Mouse (Mus musculus): ENCODE measurements around the gene Tm6sf1. TPM values are rescaled to one million over a fixed set of nuclear protein-coding genes. Genes with fewer than 3 reads are reported as not detected.

The Tm6sf1 gene
- total RNA-seq, 1 experiment = 2.2 TPM

GRCm38 (mm10) chr7:81920314-81920713, 61.5 kb downstream of the Tm6sf1 start:
- Histone ChIP-seq H3K4me1 (ENCODE audit: control insufficient read depth in 2 of 2, insufficient read depth in 2 of 2, low read length in 2 of 2, poor library complexity in 1 of 2) (0 out of 4 replicates have a peak, but pooled peaks cover 0 to 2% of the 10 kb centered on the region in 2 experiments), H3K9me3 (ENCODE audit: control insufficient read depth, insufficient read depth, low read depth, low read length) (no peaks in the 10 kb centered on the region), H3K36me3 (ENCODE audit: control insufficient read depth, insufficient read depth, low read length, poor library complexity, severe bottlenecking) (no peaks in the 10 kb centered on the region), H3K27ac (ENCODE audit: insufficient read depth, low read depth, low read length, poor library complexity, severe bottlenecking) (no peak overlapping the region), H3K9ac (ENCODE audit: insufficient read depth, low read depth, low read length, poor library complexity, severe bottlenecking) (no peak overlapping the region), H3K4me3 (ENCODE audit: insufficient read depth in 1 of 2, low read depth in 1 of 2, low read length in 2 of 2, poor library complexity in 1 of 2, severe bottlenecking in 1 of 2) (no peak overlapping the region)
- in situ Hi-C loops (cut with MboI; ENCODE audit: low sequenced_read_pairs in 2 of 2, unreplicated experiment in 2 of 2) = no loop called here
- no peak for TF ChIP-seq MAFK (IDR thresholded peaks at IDR 0.05; ENCODE audit: insufficient read depth, low read depth, low read length)
- TF ChIP-seq ZC3H11A (IDR thresholded peaks at IDR 0.05; ENCODE audit: borderline replicate concordance, low read depth, low read length) = no peak
- no peak for TF ChIP-seq ZNF384 (IDR thresholded peaks at IDR 0.05; ENCODE audit: low read depth, low read length)
- TF ChIP-seq HCFC1 (IDR thresholded peaks at IDR 0.05; ENCODE audit: borderline replicate concordance, insufficient read depth, low read length) = no peak
- TF ChIP-seq CHD2 (IDR thresholded peaks at IDR 0.05; ENCODE audit: low read depth, low read length) = no peak
- no peak for DNase-seq (ENCODE audit: low read depth, low spot score)

- in situ Hi-C loops (cut with MboI; ENCODE audit: low sequenced_read_pairs in 2 of 2, unreplicated experiment in 2 of 2) = no loop called here
- no peak overlapping the region for H3K9ac ChIP-seq (ENCODE audit: insufficient read depth, low read depth, low read length, poor library complexity, severe bottlenecking)
- H3K4me1 ChIP-seq (ENCODE audit: control insufficient read depth in 2 of 2, insufficient read depth in 2 of 2, low read length in 2 of 2, poor library complexity in 1 of 2) = 0 out of 4 replicates have a peak, but pooled peaks cover 0 to 2% of the 10 kb centered on the region in 2 experiments
- H3K36me3 ChIP-seq (ENCODE audit: control insufficient read depth, insufficient read depth, low read length, poor library complexity, severe bottlenecking) = no peaks in the 10 kb centered on the region
- no peak for DNase-seq (ENCODE audit: low read depth, low spot score)
- H3K27ac ChIP-seq (ENCODE audit: insufficient read depth, low read depth, low read length, poor library complexity, severe bottlenecking) = no peak overlapping the region
- no peak overlapping the region for H3K4me3 ChIP-seq (ENCODE audit: insufficient read depth in 1 of 2, low read depth in 1 of 2, low read length in 2 of 2, poor library complexity in 1 of 2, severe bottlenecking in 1 of 2)
- H3K9me3 ChIP-seq (ENCODE audit: control insufficient read depth, insufficient read depth, low read depth, low read length) = no peaks in the 10 kb centered on the region
- TF ChIP-seq MAFK (IDR thresholded peaks at IDR 0.05; ENCODE audit: insufficient read depth, low read depth, low read length) = no peak
Observed at GRCm38 (mm10) chr7:81921379-81921952, 62.7 kb downstream of the Tm6sf1 start.

- Histone ChIP-seq H3K27ac (ENCODE audit: insufficient read depth, low read depth, low read length, poor library complexity, severe bottlenecking) (no peak overlapping the region), H3K36me3 (ENCODE audit: control insufficient read depth, insufficient read depth, low read length, poor library complexity, severe bottlenecking) (no peaks in the 10 kb centered on the region), H3K4me1 (ENCODE audit: control insufficient read depth in 2 of 2, insufficient read depth in 2 of 2, low read length in 2 of 2, poor library complexity in 1 of 2) (no peaks in the 10 kb centered on the region), H3K9me3 (ENCODE audit: control insufficient read depth, insufficient read depth, low read depth, low read length) (no peaks in the 10 kb centered on the region), H3K4me3 (ENCODE audit: insufficient read depth in 1 of 2, low read depth in 1 of 2, low read length in 2 of 2, poor library complexity in 1 of 2, severe bottlenecking in 1 of 2) (no peak overlapping the region), H3K9ac (ENCODE audit: insufficient read depth, low read depth, low read length, poor library complexity, severe bottlenecking) (no peak overlapping the region)
- no peak for TF ChIP-seq MAFK (IDR thresholded peaks at IDR 0.05; ENCODE audit: insufficient read depth, low read depth, low read length)
- TF ChIP-seq CHD2 (IDR thresholded peaks at IDR 0.05; ENCODE audit: low read depth, low read length) = no peak
- TF ChIP-seq ZNF384 (IDR thresholded peaks at IDR 0.05; ENCODE audit: low read depth, low read length) = no peak
- TF ChIP-seq HCFC1 (IDR thresholded peaks at IDR 0.05; ENCODE audit: borderline replicate concordance, insufficient read depth, low read length) = no peak
- no peak for TF ChIP-seq ZC3H11A (IDR thresholded peaks at IDR 0.05; ENCODE audit: borderline replicate concordance, low read depth, low read length)
- no peak for DNase-seq (ENCODE audit: low read depth, low spot score)
- in situ Hi-C loops (cut with MboI; ENCODE audit: low sequenced_read_pairs in 2 of 2, unreplicated experiment in 2 of 2) = no loop called here
Observed at GRCm38 (mm10) chr7:81928998-81929397, 70.2 kb downstream of the Tm6sf1 start.

- no peak overlapping the region for H3K9ac ChIP-seq (ENCODE audit: insufficient read depth, low read depth, low read length, poor library complexity, severe bottlenecking)
- H3K9me3 ChIP-seq (ENCODE audit: control insufficient read depth, insufficient read depth, low read depth, low read length) = no peaks in the 10 kb centered on the region
- in situ Hi-C loops (cut with MboI; ENCODE audit: low sequenced_read_pairs in 2 of 2, unreplicated experiment in 2 of 2) = no loop called here
- no peak overlapping the region for H3K27ac ChIP-seq (ENCODE audit: insufficient read depth, low read depth, low read length, poor library complexity, severe bottlenecking)
- TF ChIP-seq ZC3H11A (IDR thresholded peaks at IDR 0.05; ENCODE audit: borderline replicate concordance, low read depth, low read length) = no peak
- TF ChIP-seq CHD2 (IDR thresholded peaks at IDR 0.05; ENCODE audit: low read depth, low read length) = no peak
- TF ChIP-seq HCFC1 (IDR thresholded peaks at IDR 0.05; ENCODE audit: borderline replicate concordance, insufficient read depth, low read length) = no peak
- TF ChIP-seq ZNF384 (IDR thresholded peaks at IDR 0.05; ENCODE audit: low read depth, low read length) = no peak
- TF ChIP-seq MAFK (IDR thresholded peaks at IDR 0.05; ENCODE audit: insufficient read depth, low read depth, low read length) = no peak
- H3K4me3 ChIP-seq (ENCODE audit: insufficient read depth in 1 of 2, low read depth in 1 of 2, low read length in 2 of 2, poor library complexity in 1 of 2, severe bottlenecking in 1 of 2) = no peak overlapping the region
- no peaks in the 10 kb centered on the region for H3K4me1 ChIP-seq (ENCODE audit: control insufficient read depth in 2 of 2, insufficient read depth in 2 of 2, low read length in 2 of 2, poor library complexity in 1 of 2)
- H3K36me3 ChIP-seq (ENCODE audit: control insufficient read depth, insufficient read depth, low read length, poor library complexity, severe bottlenecking) = no peaks in the 10 kb centered on the region
- no peak for DNase-seq (ENCODE audit: low read depth, low spot score)
Observed at GRCm38 (mm10) chr7:81932521-81933045, 73.8 kb downstream of the Tm6sf1 start.

All from ES-E14 (cell line).